Mouse (Mus musculus) retina, adult 2 months (tissue): ENCODE measurements around the gene Dhdh.

Experiments used
- DNase-seq: peaks from one replicate; pipeline ENCODE4 v3.0.0-alpha.2; 2012; ENCODE audit warnings: low read depth, low spot score

Gene Dhdh

GRCm38 (mm10) chr7:45454971-45455370 is 33.6 kb downstream of the Dhdh start:
- DNase-seq: no peak

GRCm38 (mm10) chr7:45451344-45451982 is 37.1 kb downstream of the Dhdh start:
- DNase-seq: no peak

GRCm38 (mm10) chr7:45449974-45450373 is 38.6 kb downstream of the Dhdh start:
- no peak for DNase-seq

GRCm38 (mm10) chr7:45447325-45447990 is 41.1 kb downstream of the Dhdh start:
- DNase-seq: no peak

- no peak for DNase-seq
These were observed 42.0 kb downstream of the Dhdh start for GRCm38 (mm10) chr7:45446589-45446988.

GRCm38 (mm10) chr7:45443526-45444420 is 44.8 kb downstream of the Dhdh start:
- DNase-seq: no peak

- no peak for DNase-seq
These were observed 50.9 kb downstream of the Dhdh start, which contains the start of gene Ruvbl2 for GRCm38 (mm10) chr7:45437521-45438276. Ruvbl2 (minus strand) TSS chr7:45438096.

GRCm38 (mm10) chr7:45437046-45437445 is 51.6 kb downstream of the Dhdh start:
- no peak for DNase-seq

GRCm38 (mm10) chr7:45436444-45436843 is 52.2 kb downstream of the Dhdh start:
- DNase-seq: no peak

GRCm38 (mm10) chr7:45435038-45435437 is 53.6 kb downstream of the Dhdh start:
- no peak for DNase-seq

GRCm38 (mm10) chr7:45434203-45435015 is 54.2 kb downstream of the Dhdh start, which contains the start of gene Gys1:
Gys1 (plus strand) TSS chr7:45434844.
- peak; percentile 100 for DNase-seq

- DNase-seq: no peak
These were observed 54.8 kb downstream of the Dhdh start for GRCm38 (mm10) chr7:45433835-45434202.

- DNase-seq: no peak
These were observed 62.0 kb downstream of the Dhdh start for GRCm38 (mm10) chr7:45426556-45426955.

- DNase-seq: no peak
These were observed 67.4 kb downstream of the Dhdh start for GRCm38 (mm10) chr7:45421194-45421593.
